Mouse (Mus musculus) urinary bladder, postnatal 10 days (tissue): Measurements from ENCODE around the gene Mcts2.

Experiments used
- DNase-seq: peaks from one replicate; pipeline ENCODE4 v3.0.0; 2022; ENCODE audit warnings: low spot score

Gene Mcts2

DNA sequence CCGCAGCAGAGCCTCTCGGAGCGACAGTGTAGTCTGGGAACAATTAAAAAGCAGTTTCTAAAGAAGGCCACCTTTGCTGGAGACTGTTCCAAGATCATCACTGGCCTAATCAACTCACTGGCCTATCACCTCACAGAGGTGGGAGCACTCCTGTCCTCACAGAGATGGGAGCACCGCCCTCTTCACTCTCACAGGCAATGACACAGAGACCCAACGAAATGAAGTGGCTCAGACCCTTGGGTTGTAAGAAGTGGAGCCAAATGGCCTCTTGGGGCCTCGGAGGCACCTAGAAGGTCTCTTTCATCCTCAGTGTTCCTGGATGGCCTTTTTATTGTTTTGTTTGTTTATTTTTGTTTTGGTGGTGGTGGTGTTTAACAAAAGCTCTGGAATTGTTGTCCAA lies 39.4 kb downstream of the Mcts2 start:
- DNase-seq: no peak

DNA sequence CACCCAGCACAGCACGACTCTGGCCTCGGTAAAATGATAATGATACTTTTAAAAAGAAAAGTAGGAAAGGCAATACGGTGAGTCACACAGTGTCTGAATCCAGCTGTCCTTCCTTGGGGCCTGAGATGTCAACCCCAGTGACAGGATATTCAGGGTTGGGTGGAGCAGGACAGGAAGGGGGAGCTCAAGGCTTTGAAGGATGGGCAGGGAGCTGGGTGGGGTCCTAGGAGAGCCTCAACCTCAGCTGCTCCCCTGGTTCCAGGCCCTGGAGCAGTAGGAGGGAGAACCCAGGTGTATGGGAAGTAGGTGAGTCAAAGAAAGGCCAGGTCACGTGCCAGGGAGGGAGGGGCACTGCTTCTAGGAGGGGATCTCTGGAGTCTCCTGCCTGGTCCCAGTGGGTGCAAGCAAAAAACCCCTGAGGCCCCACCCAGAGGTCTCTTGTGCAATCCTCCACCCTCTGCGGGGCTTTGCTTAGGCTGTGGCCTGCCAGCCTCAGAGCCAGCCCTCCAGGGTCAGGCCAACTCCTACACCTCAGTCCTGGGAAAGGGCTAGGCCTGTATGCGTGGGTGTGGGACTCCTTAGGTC lies 40.0 kb downstream of the Mcts2 start:
- no peak for DNase-seq

DNA sequence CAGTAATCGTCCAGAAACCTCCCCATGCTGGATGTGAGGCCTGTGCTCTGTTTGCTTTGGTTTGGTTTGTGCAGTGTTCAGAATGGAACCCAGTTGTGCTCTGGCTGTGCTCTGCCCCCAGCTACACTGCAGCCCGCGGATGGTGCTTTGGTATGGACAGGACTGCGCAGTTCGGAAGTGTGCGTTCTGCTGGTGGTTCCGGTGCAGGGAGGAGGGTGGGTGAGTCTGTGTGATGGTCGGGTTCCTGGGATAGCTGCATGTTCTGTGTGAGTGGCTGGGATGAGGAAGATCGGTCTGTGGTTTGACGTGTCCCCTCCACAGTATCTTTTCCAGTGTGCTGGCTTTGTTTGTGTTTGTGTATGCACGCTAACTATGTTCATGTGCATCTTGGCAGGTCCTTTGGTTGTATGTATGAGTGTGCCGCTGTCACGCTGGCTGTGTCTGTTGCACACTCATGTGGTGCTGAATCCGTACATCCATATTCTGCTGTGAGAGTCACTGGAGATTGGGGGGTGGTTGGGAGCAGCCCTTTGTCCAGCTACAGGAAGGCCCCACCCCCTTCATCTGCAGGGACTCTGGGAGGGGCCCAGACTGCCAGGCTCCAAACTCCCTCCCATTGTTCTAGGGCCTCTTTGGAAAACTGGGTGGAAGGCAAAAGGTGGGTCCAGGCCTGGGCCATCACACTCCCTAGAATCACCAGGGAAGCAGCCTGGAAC lies 41.1 kb downstream of the Mcts2 start:
- no peak for DNase-seq

DNA sequence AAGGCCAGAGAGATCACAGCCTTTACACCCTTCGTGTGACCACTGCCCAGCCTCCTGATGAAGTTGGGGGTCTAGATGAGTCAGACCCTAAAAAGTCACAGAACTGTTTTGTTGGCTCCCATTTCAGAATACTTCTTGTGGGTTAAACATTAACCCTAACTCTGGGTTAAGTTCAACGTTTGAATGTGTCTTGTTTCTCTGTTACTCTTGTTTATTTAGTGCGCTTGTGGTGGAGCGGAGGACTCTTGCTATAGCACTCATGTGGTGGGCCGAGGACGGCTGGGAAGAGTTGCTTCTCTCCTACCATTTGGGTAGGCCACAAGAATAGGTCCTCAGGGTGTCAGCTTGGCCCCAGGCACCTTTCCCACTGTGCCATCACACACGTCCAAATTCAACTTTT lies 41.8 kb downstream of the Mcts2 start:
- DNase-seq: no peak

DNA sequence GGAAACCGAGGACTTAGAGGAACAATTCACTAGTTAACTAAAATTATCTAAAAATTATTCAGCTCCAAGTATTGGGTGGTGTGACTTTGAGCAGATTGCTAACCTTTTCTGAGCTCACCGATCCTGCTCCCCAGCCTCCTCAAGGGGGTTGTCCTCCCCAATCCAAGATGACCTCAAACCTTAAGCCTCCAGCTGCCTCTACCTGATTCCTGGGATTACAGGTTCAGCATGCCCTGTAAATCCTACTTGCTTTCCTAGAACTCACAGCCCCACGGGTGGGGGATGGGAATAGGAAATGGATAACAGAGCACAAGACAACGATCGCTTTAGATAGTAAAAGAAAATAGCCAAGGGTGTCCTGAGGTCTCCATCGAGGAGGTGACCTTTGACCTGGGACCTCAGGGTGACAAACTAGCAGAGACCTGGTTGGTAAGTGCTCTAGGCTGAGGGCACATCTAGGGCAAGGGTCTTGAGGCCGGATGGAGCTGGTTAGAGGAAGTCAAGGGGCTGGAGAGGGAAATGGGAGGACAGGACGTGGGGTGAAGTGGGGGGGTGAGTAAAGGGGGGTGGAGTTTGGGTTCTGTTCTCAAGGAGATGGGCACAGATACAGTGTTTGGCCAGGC lies 42.3 kb downstream of the Mcts2 start:
- DNase-seq: no peak

DNA sequence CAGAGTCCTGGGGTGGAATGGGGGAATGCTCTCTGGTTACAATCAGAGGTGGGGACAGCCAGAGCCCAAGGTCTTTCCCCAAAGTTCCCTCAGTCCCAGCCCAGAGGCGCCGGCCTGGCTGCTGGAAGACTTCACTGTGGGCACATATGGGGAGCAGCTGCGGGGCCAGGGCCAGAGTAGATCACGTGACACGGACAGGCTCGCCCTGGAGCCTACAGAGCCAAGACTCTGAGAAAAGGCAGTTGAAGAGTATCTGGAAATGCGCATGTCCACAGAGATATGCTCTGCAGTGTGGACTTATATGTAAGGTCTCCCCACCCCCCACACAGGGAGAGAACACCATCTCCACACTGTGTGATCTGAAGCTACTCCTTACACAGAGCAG lies 42.8 kb downstream of the Mcts2 start:
- DNase-seq: no peak

DNA sequence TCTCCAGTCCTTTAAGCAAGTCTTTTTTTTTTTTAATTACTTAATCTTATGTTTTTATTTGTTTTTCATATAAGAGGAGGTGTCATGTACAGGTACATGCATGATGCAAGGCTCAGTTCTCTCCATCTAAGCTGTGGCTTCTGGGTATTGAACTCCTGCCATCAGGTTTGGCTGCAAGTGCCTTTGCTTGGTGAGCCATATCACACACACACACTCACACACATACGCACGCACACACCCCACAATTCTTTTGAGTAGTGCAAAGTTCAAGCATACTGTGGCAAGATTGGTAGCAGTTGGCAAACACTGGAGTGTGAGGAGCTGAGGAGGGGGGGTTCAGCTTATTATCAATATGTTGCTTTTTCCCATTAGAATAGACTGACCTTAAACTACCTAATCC lies 46.4 kb downstream of the Mcts2 start:
- DNase-seq: no peak

DNA sequence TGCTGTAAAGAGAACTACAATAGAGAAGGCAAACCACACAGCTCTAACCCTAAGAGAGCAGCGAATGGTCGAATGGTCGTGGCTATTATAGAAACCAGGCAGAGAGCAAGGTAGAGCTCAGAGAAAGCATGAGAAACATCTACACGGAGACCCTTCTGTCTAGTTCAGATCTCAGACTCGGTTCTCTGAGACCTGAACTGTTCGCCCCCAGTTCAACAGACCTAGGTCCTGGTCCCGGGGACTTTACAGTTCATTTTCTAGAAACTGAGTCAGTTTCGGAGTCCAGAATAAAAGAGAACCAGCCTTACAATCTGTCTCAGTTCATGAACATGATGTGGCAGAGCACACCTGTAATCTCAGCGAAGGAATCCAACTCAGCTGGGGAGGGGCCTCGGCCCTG lies 47.7 kb downstream of the Mcts2 start:
- DNase-seq: no peak

DNA sequence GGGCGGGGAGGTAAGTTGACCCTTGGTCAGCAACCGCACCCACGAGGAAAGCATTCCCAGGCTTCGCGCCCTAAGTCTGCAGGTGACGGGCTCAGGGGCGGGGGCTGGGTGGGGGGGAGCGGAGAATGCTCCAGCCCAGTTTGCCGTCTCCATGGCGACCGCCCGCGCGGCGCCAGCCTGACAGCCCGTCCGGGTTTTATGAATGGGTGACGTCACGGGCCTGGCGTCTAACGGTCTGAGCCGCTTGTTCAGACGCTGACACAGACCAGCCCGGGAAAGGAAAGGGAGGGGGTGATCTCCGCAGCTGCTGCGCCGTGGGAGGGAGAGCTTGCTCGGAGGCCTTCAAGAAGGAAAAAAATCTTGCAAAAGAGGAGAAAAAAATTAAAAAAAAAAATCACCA lies 48.1 kb downstream of the Mcts2 start:
- DNase-seq: peak; percentile 96

DNA sequence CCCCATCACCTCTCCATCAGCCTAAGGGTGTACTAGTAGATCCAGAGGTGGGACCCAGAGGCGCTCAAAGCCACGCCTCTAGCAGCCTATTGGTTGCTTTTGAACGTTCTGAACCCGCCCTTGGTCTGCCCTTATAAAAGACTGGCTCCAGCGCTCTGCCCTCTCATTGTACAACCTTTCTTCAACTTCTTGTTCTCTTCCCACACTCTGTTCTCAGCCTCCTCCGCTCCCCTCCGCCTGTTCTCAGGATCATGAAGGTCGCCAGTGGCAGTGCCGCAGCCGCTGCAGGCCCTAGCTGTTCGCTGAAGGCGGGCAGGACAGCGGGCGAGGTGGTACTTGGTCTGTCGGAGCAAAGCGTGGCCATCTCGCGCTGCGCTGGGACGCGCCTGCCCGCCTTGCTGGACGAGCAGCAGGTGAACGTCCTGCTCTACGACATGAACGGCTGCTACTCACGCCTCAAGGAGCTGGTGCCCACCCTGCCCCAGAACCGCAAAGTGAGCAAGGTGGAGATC lies 49.3 kb downstream of the Mcts2 start, which contains the start of gene Id1:
Gene Id1 (plus strand): TSS at position 162 of the 512 bp plus-strand sequence.
- peak; percentile 57 for DNase-seq

DNA sequence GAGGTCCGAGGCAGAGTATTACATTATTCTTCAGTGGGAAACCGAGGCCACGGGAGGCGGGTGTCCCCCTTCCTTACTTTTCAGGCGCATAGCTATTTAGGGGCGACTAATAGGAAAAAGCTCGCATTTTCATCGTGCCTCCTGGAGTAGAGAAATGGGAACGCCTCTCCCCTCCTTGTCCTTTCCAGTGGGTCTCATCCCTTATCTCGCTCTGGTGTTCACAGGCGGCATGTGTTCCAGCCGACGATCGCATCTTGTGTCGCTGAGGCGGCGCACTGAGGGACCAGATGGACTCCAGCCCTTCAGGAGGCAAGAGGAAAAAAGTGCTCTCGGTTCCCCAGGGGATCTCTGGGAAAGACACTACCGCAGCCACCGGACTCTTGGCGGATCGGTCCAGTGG lies 49.9 kb downstream of the Mcts2 start:
- no peak for DNase-seq
